Mouse (Mus musculus) lung, postnatal 25 days (tissue): ENCODE data around the gene Spdye4a.
A peak's percentile ranks its signal among the peaks of the same experiment; 100 is the strongest.

Experiments used
- DNase-seq: peaks from one replicate; pipeline ENCODE4 v3.0.0; 2022; ENCODE audit warnings: low spot score

Spdye4a gene

DNA sequence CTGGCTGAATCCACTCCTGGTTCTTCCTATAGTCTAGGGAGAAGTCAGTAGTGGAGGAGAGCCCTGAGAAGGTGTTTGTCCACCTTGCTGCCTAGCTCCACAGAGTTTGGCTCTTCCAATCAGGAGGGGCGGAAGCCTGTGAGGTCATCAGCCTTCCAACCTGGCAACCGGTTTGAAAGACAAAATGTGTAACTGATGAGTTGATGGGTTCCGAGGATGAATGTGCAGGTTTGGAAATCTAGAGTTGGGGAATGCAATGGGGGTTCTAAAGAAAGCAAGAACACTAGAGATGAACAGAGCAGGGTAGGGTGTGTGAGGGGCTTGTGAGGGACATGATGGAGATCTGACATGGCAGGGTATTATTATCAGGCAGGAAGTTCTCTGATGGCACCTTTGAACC is at the start of gene Spdye4a:
Gene Spdye4a, minus strand, starts transcription at position 101 of the 400 bp plus-strand sequence.
- DNase-seq, result no peak

DNA sequence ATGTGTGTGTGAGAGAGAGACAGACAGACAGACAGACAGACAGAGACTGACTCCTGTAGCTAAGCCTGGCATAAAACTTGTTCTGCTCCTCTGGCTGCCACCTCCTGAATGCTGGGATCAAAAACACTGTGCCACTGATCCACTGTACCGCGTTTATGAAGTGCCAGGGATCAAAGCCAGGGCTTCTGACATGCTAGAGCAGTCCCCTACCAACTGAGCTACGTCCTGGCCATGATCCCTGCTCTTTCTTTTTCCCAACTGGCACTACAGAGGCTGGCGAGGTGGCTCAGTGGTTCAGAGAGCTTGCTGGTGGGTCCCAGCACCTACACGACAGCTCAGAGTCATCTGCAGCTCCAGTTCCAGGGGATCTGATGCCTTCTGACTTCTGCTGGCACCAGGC is 49.1 kb upstream of the Spdye4a start:
- no peak for DNase-seq

DNA sequence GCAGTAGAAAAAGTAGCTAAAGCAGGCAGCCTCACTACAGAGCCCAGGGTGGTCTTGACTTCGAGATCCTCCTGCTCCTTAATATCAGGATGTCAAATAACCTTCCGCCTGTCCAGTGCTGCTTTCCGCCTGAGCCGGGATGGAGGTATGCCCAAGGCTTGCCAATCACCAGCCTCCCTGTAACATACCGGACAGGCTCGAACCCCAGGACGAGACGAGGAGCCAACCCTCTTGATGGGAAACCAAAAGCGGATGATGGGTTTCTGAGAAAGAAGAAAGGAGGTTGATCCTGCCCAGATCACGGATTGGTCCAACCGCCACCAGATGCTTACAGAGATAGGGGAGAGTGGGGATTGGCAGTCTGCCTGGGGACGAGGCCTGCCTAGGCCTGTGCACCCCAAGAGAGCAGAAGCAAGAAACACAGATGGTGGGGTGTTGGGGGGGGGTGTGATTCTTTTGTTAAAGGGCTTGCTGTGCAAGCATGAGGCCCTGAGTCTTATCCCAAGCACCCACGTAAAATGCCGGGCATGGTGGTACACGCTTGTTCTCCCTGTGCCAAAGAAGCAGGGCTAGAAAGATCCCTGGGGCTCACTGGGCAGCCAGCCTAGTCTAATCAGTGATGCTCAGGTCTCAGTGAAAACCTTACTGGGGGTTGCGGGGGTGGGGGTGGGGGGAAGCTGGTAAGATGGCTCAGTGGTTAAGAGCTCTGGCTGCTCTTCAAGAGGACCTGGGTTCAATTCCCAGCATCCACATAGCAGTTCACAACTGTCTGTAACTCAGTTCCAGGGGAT is 46.0 kb upstream of the Spdye4a start:
- no peak for DNase-seq

DNA sequence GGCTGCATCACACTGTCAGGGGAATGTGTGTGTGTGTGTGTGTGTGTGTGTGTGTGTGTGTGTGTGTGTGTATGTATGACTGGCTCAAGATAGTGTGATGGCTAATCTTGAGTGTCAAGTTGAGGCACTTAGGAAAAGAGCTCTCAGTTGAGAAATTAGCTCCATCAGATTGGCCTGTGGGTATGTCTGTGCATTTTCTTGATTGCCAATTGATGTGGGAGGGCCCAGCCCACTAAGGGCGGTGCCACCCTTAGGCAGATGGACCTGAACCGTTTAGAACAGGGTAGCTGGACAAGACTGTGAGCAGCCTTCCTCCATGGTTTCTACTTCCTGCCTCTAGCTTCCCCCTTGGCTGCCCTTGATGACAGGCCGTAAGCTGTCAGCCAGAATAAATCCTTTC is 45.4 kb upstream of the Spdye4a start:
- no peak for DNase-seq

DNA sequence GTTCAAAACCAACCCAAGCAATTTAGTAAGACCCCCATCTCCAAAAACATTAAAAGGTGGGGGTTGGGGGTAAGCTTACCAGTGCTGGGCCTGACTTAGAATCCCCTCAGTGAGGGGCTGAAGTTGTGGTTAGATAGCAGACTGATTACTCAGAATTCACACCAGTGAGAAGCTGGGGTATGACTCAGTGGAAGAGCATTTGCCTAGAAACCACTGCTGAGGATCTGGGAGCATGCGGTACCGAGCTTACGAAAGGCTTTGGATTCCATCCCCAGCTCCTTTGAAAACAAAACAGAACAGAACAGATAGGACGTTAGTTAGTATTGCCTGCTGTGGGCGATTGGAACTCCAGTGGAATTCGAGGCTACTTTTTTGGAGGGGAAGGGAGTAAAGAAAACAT is 45.0 kb upstream of the Spdye4a start:
- DNase-seq, result no peak

DNA sequence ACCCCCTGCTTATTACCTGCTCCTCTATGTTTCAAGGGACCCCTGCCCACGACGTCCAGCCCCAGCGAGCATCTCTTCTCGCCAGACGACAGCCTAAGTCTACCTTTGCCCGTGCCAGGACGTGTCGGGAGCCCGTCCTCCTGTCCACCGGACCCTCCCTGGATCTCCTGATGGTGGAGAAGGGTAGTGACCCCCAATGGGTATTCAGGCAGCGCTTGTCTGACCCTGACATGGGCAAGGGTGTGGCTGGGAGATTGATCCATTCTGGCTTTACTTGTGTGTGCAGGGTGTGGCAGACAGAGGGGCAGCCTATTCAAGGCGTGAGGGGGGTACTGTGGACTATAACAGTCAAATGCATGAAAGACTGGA is 43.4 kb upstream of the Spdye4a start:
- DNase-seq, result no peak

DNA sequence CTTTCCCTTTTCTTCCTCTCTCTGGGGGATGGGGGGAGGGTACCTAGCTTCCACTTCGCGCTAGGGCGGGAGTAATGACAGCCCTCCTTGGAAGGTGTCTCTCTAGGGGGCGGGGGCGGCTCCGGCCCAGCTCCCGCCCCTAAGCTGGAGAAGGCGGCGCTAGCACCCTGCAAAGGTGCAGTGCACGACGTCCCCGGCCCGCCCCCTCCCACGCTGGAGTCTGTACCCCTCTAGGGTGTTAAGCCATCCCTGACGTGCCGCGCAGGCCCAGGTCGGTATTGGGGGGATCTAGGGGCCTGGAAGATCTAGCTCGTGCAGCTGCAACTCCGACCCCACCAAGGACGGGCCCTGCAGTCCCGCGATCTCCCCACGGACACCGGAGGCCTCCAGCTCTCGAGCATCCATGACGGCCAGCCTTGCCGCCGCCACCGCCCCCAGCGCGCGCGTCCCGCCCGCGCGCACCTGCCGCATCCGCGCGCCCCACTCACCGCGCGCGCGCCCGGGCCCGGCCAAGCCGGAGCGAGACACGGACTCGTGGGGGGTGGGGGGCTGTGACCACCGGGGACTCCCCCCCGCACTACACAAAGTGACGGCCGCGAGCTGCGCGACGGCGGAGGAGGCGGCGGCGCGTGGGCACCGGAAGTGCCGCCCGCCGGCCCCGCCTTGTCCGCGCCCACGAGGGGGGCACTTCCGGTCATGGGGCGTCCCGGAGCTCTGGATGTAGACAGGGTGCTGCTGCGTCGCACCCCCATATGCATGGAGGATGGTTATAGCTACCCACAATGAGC is 42.9 kb upstream of the Spdye4a start, which contains the start of gene Zfp316:
Gene Zfp316, minus strand, starts transcription at position 660 of the 788 bp plus-strand sequence.
- peak; percentile 60 for DNase-seq

DNA sequence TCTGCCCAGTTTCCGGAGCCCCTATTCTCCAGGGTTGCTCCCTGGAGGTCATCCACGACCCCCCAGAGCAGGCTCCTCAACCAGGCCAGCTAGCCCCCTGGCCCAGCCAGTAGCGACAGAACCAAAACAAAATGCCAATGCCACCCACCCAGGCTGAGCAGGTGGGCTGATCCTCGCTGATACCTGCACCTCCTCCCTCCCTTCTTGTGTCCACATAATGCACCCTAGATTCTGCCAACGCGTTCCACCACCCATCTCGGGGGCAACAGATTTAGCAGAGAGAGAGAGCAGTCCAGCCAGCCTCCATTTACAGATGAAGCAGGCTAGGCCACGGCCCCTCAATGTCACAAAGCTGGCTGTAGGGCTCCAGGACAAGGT is 42.3 kb upstream of the Spdye4a start:
- no peak for DNase-seq

DNA sequence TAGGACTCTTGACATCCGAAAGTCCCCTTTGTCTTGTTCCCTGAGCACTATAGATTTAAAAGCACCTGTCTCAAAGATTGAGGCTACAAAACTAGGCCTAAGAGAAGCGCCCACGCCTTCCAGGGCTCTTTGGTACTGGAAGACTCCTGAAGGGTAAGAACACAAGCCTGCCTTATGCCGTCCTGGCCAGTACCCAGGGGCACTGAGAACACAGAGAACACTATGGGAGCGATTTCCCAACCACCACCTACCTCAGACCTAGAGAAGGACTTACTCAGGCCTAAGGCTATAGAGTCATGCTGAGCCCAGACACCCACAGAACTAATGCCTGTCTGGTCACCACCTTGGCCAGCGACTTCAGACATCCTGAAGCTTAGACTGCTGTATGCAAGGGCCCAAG is 40.1 kb upstream of the Spdye4a start:
- no peak for DNase-seq

DNA sequence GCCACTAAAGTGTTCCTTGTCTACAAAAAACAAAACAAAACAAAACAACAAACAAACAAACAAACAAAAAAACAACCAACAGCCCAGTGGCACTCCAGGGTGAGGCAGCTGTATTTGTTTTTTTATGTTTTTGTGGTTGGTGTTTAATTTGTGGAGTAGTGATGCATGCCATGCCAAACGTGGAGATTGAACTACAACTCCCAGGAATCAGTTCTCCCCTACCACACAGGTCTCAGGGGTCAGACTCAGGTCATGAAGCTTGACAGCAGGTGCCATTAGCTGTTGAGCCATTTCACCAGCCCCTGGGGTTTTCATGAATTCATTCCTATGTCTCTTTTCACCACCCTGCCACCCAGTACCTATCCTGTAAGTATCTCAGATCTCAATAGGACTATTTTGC is 38.7 kb upstream of the Spdye4a start:
- DNase-seq, result no peak

DNA sequence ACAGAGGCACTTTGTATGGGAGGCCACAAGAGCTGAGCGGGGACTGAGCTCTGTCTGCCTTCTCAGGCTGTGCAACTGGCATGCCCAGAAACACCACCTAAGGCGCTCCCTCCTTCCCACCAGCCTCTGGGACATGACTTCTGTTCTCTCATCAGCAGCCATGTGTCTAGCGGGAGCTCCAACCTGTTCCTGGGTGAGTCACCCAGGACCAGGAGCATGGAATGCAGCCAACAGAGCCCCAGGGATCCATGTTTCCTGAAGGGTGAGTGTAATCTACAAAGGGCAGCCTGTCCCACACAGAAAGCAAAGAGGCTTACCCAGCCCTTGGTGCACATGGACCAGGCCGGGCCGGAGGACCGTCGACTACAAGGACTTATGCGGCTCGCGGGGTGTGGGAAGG is 38.0 kb upstream of the Spdye4a start:
- no peak for DNase-seq

DNA sequence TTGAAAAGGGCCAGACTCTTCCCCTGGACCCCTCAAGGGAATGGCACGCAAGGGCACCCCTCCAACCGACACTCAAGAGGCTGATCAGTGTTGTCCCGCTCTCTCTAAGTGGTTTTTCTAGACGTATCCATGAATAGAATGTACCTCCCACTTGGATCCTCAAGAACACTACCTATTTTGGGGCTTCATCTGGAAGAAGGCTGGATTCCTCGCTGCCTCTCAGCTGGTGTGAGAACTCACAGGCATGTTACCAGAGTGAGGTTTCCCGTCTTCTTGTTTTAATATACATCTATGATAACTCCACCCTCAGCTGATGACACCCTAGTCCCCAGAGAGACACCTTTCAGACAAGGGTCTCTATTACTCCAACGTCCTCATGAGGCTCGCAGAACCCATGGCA is 34.9 kb upstream of the Spdye4a start:
- DNase-seq, result no peak

DNA sequence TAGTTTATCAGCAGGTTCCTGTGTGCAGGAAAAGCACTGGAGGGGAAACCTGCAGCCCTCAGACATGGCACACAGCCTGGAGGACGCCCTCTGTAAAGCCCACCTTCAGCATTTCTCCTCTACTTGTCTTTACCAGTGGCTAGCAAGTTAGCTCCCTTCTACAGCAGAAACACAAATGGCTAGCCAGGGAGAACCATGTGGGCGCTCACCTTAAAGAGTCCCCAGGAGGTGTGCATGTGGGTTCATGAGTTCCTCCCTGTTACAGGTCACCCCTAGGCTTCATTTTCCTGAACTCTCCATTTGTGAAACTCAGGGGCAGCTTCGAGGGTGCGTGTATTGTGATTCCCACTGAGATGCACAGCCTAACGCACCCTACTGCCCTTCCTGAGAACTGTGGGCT is 29.1 kb upstream of the Spdye4a start:
- no peak for DNase-seq

DNA sequence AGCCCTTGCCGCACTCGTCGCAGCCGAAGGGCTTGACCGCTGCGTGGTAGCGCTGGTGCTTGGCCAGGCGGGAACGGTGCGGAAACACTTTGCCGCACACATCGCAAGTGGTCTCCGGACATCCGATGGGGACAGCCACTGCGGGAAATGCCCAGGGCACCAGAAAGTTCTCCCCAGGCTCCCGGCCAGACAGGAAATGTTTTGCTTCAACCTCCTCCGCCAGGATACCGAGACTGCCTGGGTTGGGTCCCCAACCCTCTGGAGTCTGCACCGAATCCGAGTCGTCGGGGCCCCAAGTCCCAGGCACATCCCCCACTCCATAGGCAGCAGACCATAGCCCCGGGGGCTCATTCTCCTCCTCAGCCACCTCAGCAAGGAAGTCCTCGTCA is 28.4 kb upstream of the Spdye4a start:
- DNase-seq, result no peak

DNA sequence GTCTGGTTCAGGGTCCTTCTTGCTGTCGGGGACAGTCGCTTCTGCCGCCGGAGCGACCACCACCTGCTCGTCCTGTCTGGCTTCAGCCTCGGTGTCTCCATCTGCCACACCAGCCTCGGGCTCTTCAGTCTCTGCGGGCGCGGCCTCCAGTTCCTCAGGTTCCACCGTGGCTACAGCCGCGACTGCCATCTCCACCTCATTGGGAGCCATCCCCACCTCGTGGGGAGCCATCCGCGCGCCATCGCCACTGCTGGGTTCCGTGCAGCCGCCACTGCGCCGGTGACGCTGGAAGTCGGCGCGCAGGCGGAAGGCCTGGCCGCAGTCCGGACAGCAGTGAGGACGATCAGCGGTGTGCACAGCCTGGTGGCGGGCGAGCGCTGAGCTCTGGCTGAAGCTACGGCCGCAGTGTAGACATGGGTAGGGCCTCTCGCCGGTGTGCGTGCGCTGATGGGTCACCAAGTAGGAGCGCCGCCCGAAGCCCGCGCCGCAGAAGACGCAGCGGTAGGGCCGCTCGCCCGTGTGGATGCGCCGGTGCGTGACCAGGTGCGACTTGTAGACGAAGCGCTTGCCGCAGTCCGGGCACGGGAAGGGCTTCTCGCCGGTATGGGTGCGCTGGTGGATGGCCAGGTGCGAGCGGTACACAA is 27.9 kb upstream of the Spdye4a start:
- DNase-seq, result no peak

DNA sequence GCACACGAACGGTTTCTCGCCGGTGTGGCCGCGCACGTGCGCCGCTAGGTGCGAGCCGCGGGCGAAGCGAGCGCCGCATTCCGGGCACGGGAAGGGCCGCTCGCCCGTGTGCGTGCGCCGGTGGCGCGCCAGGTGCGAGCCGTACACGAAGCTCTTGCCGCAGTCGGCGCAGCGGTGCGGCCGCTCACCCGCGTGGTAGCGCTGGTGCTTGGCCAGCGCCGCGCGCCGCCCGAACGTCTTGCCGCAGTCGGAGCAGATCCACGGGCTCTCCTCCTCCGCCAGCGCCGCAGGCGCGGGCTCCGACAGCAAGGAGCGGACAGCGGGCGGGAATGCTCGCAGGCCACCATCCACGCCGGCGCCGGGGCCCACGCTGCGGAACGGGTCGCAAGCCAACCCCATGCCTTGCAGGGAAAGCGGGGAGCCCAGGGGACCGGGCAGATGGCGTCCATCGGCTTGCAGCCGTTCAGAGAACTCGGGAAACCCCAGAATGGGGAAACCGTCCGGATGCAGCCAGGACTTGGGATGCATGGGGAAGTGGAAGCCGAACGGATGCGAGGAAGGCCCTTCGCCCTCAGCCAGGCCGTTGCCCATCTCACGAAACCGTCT is 27.3 kb upstream of the Spdye4a start:
- DNase-seq, result no peak

DNA sequence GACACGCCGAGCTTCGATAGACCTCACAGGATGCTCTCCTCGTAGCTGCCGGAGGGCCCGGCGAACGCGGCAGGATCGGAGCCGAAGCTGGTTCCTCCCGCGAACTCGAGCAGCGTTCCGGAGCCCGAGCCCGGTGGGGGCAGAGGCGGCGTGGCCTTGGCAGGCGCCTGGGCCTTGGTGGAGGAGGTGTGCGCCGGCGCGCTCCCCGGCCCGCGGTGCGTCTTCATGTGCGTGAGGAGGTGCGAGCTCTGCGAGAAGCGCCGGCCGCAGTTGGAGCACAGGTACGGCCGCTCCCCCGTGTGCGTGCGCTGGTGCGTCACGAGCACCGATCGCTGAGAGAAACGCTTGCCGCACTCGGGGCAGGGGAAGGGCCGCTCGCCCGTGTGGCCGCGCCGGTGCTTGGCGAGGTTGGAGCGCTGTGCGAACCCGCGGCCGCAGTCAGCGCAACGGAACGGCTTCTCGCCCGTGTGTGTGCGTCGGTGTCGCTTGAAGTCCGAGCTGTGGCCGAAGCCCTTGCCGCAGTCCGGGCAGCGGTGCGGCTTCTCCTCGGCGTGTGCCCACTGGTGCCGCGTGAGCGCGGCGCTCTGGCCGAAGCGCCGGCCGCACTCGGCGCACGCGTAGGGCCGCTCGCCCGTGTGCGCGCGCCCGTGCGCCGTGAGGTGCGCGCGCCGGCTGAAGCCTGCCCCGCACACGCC is 26.6 kb upstream of the Spdye4a start:
- DNase-seq, result no peak

DNA sequence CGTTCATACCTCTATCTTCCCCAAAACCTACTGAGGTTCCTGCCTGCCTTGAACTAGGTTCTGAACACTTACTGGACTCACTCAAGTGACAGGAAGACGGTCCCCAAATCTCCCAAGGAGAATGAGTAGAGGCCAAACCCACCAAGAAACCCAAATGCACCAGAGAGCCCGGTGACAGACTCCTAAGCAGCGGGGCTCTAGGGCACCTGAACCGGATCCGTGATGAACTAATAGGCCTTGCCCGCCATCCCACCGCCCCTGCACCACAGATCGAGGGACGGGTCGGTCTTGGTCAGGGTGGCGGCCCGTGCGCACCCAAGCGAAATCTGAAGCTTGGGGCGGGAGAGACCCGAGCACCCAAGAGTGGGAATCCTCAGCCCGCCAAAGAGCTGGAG is 26.1 kb upstream of the Spdye4a start:
- DNase-seq, result no peak

DNA sequence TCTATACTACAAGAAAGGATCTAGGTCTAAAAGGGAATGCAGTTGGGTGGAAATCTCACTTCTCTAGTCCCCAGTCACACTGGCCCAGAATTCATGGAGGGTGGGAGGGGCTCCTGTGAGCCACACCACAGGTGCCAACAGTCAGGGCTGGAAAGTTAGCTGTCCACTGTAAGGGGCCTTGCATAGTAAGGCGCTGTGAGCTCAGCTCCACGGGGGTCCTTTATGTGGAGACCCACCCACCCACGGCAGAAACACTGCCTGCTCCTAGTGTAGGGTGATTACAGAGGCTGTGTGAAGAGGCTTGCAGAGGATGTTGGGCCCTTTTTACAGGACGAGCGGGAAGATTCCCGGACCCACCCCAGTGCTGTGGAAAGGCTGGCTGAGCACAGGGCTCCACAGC is 25.3 kb upstream of the Spdye4a start:
- no peak for DNase-seq

DNA sequence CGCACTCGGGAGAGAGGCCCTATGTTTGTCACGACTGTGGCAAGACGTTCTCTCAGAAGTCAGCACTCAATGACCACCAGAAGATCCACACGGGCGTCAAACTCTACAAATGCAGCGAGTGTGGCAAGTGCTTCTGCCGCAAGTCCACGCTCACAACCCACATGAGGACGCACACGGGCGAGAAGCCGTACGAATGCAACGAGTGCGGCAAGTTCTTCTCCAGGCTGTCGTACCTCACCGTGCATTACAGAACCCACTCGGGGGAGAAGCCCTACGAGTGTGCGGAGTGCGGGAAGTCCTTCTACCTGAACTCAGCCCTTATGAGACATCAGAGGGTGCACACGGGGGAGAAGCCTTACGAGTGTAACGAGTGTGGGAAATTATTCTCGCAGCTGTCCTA is 18.2 kb upstream of the Spdye4a start:
- DNase-seq, result no peak

DNA sequence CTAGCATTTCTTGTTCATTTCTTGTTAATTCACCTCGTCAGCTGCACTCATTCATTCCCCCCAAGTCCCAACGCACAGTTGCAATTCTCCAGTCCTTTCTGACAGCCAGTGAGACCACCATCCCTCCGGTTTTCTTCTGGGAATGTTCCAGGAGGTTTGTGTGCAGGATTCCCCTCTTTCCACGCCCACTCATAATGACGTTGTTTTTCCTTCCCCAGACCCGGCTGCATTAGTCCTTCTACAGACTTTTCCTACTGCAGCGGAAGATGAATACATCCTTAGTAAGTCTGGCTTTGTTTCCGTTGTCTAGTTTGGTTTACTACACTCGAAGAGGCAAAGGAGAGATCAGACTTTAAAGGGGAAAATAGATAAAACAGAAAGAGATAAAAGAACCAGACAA is 9.3 kb upstream of the Spdye4a start:
- no peak for DNase-seq

DNA sequence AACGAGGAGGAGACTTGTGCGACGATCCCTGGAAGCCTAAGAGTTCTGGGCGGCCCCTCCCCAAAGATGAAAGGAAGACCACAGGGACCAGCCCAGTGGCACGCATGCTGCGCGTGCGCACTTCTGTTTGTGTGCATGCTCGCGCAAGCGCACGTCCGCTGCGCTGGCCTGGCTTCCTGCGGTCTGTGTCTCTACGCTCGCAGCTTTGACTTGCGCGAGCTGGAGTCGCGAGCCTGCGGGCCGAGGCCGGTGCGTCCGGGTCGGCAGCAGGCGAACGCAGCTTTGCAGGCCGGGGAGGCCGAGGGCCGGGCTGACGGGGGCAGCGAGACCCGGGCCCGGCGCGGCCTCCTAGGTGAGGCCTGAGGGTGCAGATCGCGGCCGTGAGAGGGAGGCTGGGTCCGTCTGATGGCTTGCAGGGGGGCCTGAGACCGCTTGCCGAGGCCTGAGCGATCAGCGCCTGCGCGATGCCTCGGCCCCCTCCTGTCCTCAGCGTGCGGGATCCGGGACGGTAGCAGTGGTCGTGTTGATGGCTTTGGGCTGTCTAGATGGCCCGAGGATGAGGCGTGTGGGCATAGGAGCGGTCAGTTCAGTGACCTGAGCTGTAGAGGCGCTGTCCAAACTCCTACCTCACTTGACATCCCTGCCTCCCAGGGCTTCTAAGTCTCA is 8.5 kb upstream of the Spdye4a start, which contains the start of gene Zfp12:
Gene Zfp12, plus strand, starts transcription at position 136 of the 666 bp plus-strand sequence.
- peak; percentile 96 for DNase-seq
